Mouse (Mus musculus): ENCODE results near the gene Supt6. TPM values are rescaled to one million over a fixed set of nuclear protein-coding genes. Genes with fewer than 3 reads are reported as not detected.

Supt6 gene
- polyA plus RNA-seq, 1 experiment from 2014 or later: 15.2 TPM

- H3K4me2 ChIP-seq: no peak overlapping the region
- peaks cover 62% of the 10 kb centered on the region for H3K36me3 ChIP-seq (ENCODE audit: control insufficient read depth, insufficient read depth, low read length)
- no peak overlapping the region for H3K4me3 ChIP-seq (ENCODE audit: low read depth, low read length)
- no peaks in the 10 kb centered on the region for H3K9me3 ChIP-seq (replicated peaks; ENCODE audit: control insufficient read depth, low read length)
- H3K9ac ChIP-seq (ENCODE audit: low read depth, low read length): no peak overlapping the region
- WGBS (ENCODE audit: insufficient replicate concordance): 67% methylated on average over 7 of the region's 7 CpGs
- no peaks in the 10 kb centered on the region for H3K4me1 ChIP-seq (ENCODE audit: control insufficient read depth, insufficient read depth, low read length)
- H3K27ac ChIP-seq (ENCODE audit: low read depth, low read length): no peak overlapping the region
- ATAC-seq (replicated peaks; ENCODE audit: insufficient number of reproducible peaks, low FRiP score, low TSS enrichment): no peak
- no peaks in the 10 kb centered on the region for H3K27me3 ChIP-seq (ENCODE audit: control insufficient read depth, insufficient read depth, low read length)
Observed at GRCm38 (mm10) chr11:78210615-78211014, 35.2 kb downstream of the Supt6 start.

- no peak overlapping the region for H3K4me3 ChIP-seq (ENCODE audit: low read depth, low read length)
- H3K4me1 ChIP-seq (ENCODE audit: control insufficient read depth, insufficient read depth, low read length): no peaks in the 10 kb centered on the region
- WGBS (ENCODE audit: insufficient replicate concordance): 87% methylated on average over 6 of the region's 6 CpGs
- no peak for ATAC-seq (replicated peaks; ENCODE audit: insufficient number of reproducible peaks, low FRiP score, low TSS enrichment)
- H3K27me3 ChIP-seq (ENCODE audit: control insufficient read depth, insufficient read depth, low read length): no peaks in the 10 kb centered on the region
- H3K36me3 ChIP-seq (ENCODE audit: control insufficient read depth, insufficient read depth, low read length): peaks cover 63% of the 10 kb centered on the region
- H3K4me2 ChIP-seq: no peak overlapping the region
- H3K9me3 ChIP-seq (replicated peaks; ENCODE audit: control insufficient read depth, low read length): no peaks in the 10 kb centered on the region
- H3K27ac ChIP-seq (ENCODE audit: low read depth, low read length): no peak overlapping the region
- no peak overlapping the region for H3K9ac ChIP-seq (ENCODE audit: low read depth, low read length)
Observed at GRCm38 (mm10) chr11:78209886-78210285, 35.9 kb downstream of the Supt6 start.

- Histone ChIP-seq H3K9me3 (replicated peaks; ENCODE audit: control insufficient read depth, low read length) (no peaks in the 10 kb centered on the region), H3K4me2 (no peak overlapping the region), H3K36me3 (ENCODE audit: control insufficient read depth, insufficient read depth, low read length) (peaks cover 53% of the 10 kb centered on the region), H3K9ac (ENCODE audit: low read depth, low read length) (no peak overlapping the region), H3K4me3 (ENCODE audit: low read depth, low read length) (no peak overlapping the region), H3K27me3 (ENCODE audit: control insufficient read depth, insufficient read depth, low read length) (no peaks in the 10 kb centered on the region), H3K27ac (ENCODE audit: low read depth, low read length) (no peak overlapping the region), H3K4me1 (ENCODE audit: control insufficient read depth, insufficient read depth, low read length) (no peaks in the 10 kb centered on the region)
- WGBS (ENCODE audit: insufficient replicate concordance): 92% methylated on average over 7 of the region's 7 CpGs
- ATAC-seq (replicated peaks; ENCODE audit: insufficient number of reproducible peaks, low FRiP score, low TSS enrichment): no peak
Observed at GRCm38 (mm10) chr11:78207190-78207589, 38.6 kb downstream of the Supt6 start.

- Histone ChIP-seq H3K27ac (ENCODE audit: low read depth, low read length) (no peak overlapping the region; the same call in 1 of the 2 replicates), H3K9ac (ENCODE audit: low read depth, low read length) (no peak overlapping the region), H3K27me3 (ENCODE audit: control insufficient read depth, insufficient read depth, low read length) (no peaks in the 10 kb centered on the region), H3K9me3 (replicated peaks; ENCODE audit: control insufficient read depth, low read length) (no peaks in the 10 kb centered on the region), H3K4me3 (ENCODE audit: low read depth, low read length) (no peak overlapping the region), H3K4me1 (ENCODE audit: control insufficient read depth, insufficient read depth, low read length) (no peaks in the 10 kb centered on the region), H3K36me3 (ENCODE audit: control insufficient read depth, insufficient read depth, low read length) (peaks cover 43% of the 10 kb centered on the region), H3K4me2 (no peak overlapping the region)
- ATAC-seq (replicated peaks; ENCODE audit: insufficient number of reproducible peaks, low FRiP score, low TSS enrichment): no peak
- 89% methylated on average over 13 of the region's 13 CpGs for WGBS (ENCODE audit: insufficient replicate concordance)
Observed at GRCm38 (mm10) chr11:78205361-78206206, 40.2 kb downstream of the Supt6 start.

GRCm38 (mm10) chr11:78204287-78204686, 41.5 kb downstream of the Supt6 start:
- no peak for ATAC-seq (replicated peaks; ENCODE audit: insufficient number of reproducible peaks, low FRiP score, low TSS enrichment)
- Histone ChIP-seq H3K9me3 (replicated peaks; ENCODE audit: control insufficient read depth, low read length) (no peaks in the 10 kb centered on the region), H3K27me3 (ENCODE audit: control insufficient read depth, insufficient read depth, low read length) (no peaks in the 10 kb centered on the region), H3K4me3 (ENCODE audit: low read depth, low read length) (no peak overlapping the region), H3K4me1 (ENCODE audit: control insufficient read depth, insufficient read depth, low read length) (no peaks in the 10 kb centered on the region), H3K9ac (ENCODE audit: low read depth, low read length) (no peak overlapping the region), H3K36me3 (ENCODE audit: control insufficient read depth, insufficient read depth, low read length) (peaks cover 38% of the 10 kb centered on the region), H3K4me2 (no peak overlapping the region), H3K27ac (ENCODE audit: low read depth, low read length) (no peak overlapping the region)
- WGBS (ENCODE audit: insufficient replicate concordance): 85% methylated on average over 6 of the region's 6 CpGs

GRCm38 (mm10) chr11:78202372-78202771, 43.4 kb downstream of the Supt6 start:
- ATAC-seq (replicated peaks; ENCODE audit: insufficient number of reproducible peaks, low FRiP score, low TSS enrichment): no peak
- H3K9ac ChIP-seq (ENCODE audit: low read depth, low read length): no peak overlapping the region
- no peak overlapping the region for H3K4me3 ChIP-seq (ENCODE audit: low read depth, low read length)
- H3K4me1 ChIP-seq (ENCODE audit: control insufficient read depth, insufficient read depth, low read length): no peaks in the 10 kb centered on the region
- 85% methylated on average over 3 of the region's 3 CpGs for WGBS (ENCODE audit: insufficient replicate concordance)
- H3K36me3 ChIP-seq (ENCODE audit: control insufficient read depth, insufficient read depth, low read length): peaks cover 26% of the 10 kb centered on the region
- H3K27me3 ChIP-seq (ENCODE audit: control insufficient read depth, insufficient read depth, low read length): no peaks in the 10 kb centered on the region
- no peak overlapping the region for H3K4me2 ChIP-seq
- no peak overlapping the region for H3K27ac ChIP-seq (ENCODE audit: low read depth, low read length)
- no peaks in the 10 kb centered on the region for H3K9me3 ChIP-seq (replicated peaks; ENCODE audit: control insufficient read depth, low read length)

- Histone ChIP-seq H3K4me3 (ENCODE audit: low read depth, low read length) (peak overlapping the region; percentile 54), H3K27me3 (ENCODE audit: control insufficient read depth, insufficient read depth, low read length) (no peaks in the 10 kb centered on the region), H3K36me3 (ENCODE audit: control insufficient read depth, insufficient read depth, low read length) (peaks cover 19% of the 10 kb centered on the region), H3K27ac (ENCODE audit: low read depth, low read length) (no peak overlapping the region), H3K4me2 (peak overlapping the region; percentile 77), H3K9ac (ENCODE audit: low read depth, low read length) (peak overlapping the region; percentile 60; the same call in 1 of the 2 replicates), H3K4me1 (ENCODE audit: control insufficient read depth, insufficient read depth, low read length) (peaks cover 3% of the 10 kb centered on the region; the same call in 1 of the 2 replicates), H3K9me3 (replicated peaks; ENCODE audit: control insufficient read depth, low read length) (no peaks in the 10 kb centered on the region)
- ATAC-seq (replicated peaks; ENCODE audit: insufficient number of reproducible peaks, low FRiP score, low TSS enrichment): no peak
- 51% methylated on average over 21 of the region's 23 CpGs for WGBS (ENCODE audit: insufficient replicate concordance)
Observed at GRCm38 (mm10) chr11:78195101-78195863, 50.5 kb downstream of the Supt6 start.

GRCm38 (mm10) chr11:78194411-78195100, 51.2 kb downstream of the Supt6 start:
- Histone ChIP-seq H3K36me3 (ENCODE audit: control insufficient read depth, insufficient read depth, low read length) (peaks cover 20% of the 10 kb centered on the region), H3K27ac (ENCODE audit: low read depth, low read length) (0 out of 2 replicates have a peak overlapping the region, but pooled peaks have one; percentile 6), H3K4me2 (peak overlapping the region; percentile 77), H3K9ac (ENCODE audit: low read depth, low read length) (peak overlapping the region; percentile 60), H3K27me3 (ENCODE audit: control insufficient read depth, insufficient read depth, low read length) (no peaks in the 10 kb centered on the region), H3K9me3 (replicated peaks; ENCODE audit: control insufficient read depth, low read length) (no peaks in the 10 kb centered on the region), H3K4me3 (ENCODE audit: low read depth, low read length) (peak overlapping the region; percentile 54), H3K4me1 (ENCODE audit: control insufficient read depth, insufficient read depth, low read length) (peaks cover 8% of the 10 kb centered on the region)
- 3% methylated on average over 30 of the region's 30 CpGs for WGBS (ENCODE audit: insufficient replicate concordance)
- peak; percentile 80 for ATAC-seq (replicated peaks; ENCODE audit: insufficient number of reproducible peaks, low FRiP score, low TSS enrichment)

All from heart, embryonic 11.5 days (tissue).